Mouse (Mus musculus): Measurements from ENCODE around the gene 1700025G04Rik. TPM values are rescaled to one million over a fixed set of nuclear protein-coding genes. Genes with fewer than 3 reads are reported as not detected.
A peak's percentile ranks its signal among the peaks of the same experiment; 100 is the strongest.

The 1700025G04Rik gene
- polyA plus RNA-seq, 1 experiment from 2014 or later: 14.1 TPM

DNA sequence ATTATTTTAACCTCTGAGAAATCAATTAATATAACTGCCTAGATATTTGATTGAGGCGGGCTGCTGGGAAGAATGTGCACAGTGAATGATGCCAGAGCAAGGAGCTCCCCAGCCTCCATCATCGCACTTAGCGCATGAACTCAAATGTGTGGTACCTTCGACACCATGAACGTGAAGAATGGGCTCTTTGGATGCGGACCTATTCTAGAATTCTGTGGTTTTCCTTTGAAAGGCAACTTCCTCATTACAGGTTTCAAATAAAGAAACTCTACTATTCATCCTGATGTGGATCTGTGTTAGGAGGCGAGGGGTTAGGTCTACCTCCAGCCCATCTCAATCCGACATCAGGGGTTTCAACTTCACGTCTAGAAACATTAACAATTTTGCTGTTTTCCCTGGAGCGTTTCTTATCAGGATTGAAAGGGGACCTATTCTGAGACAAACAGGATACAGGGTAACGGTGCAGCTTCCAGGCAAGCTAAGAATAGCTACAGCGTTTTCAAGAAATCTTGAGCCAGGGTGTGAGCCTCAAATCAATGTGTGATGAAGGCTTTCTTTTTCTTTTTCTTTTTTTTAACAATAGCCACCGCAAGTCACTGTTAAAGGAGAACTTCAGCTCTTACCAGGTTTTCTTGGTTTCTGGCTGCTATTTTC lies 110.0 kb downstream of the 1700025G04Rik start:
- Histone ChIP-seq H3K4me1 (ENCODE audit: insufficient read depth, low read depth, low read length) (peaks cover 6% of the 10 kb centered on the region; the same call in 1 of the 2 replicates), H3K4me3 (ENCODE audit: low read depth, low read length) (no peak overlapping the region), H3K36me3 (ENCODE audit: insufficient read depth, low read length) (no peaks in the 10 kb centered on the region), H3K9me3 (ENCODE audit: low read length) (no peaks in the 10 kb centered on the region), H3K9ac (replicated peaks; ENCODE audit: low read depth) (no peak overlapping the region), H3K27me3 (replicated peaks; ENCODE audit: insufficient read depth, low read length) (no peaks in the 10 kb centered on the region), H3K27ac (ENCODE audit: low read length) (no peak overlapping the region), H3K4me2 (replicated peaks; ENCODE audit: low read depth, low read length) (no peak overlapping the region)
- DNase-seq (ENCODE audit: low spot score): no peak
- ATAC-seq: no peak
- 66% methylated on average over 13 of the region's 13 CpGs for WGBS
- TF ChIP-seq EP300 (IDR thresholded peaks at IDR 0.05) (no peak), CTCF (IDR thresholded peaks at IDR 0.05) (no peak)

DNA sequence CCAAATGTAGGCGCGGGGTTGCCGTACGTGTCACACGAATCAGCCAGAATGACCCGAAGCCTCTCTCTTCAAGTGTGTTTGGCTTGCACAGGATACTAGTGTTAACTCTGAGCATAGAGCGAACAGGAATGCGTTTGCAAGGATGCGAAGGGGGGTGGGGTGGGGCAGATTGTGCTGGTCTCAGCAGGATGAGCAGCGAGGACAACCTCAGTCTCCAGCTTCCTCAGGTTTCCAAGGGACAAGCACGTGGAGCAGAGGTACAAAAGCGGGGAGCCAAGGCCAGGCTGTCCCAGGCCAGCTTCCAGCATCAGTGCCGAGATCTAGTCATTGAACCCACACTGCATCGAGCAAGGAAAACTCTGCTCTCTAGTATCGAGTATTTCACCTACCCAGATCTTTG lies 111.2 kb downstream of the 1700025G04Rik start:
- Histone ChIP-seq H3K4me1 (ENCODE audit: insufficient read depth, low read depth, low read length) (peaks cover 13% of the 10 kb centered on the region; the same call in 1 of the 2 replicates), H3K27me3 (replicated peaks; ENCODE audit: insufficient read depth, low read length) (no peaks in the 10 kb centered on the region), H3K9me3 (ENCODE audit: low read length) (no peaks in the 10 kb centered on the region), H3K9ac (replicated peaks; ENCODE audit: low read depth) (no peak overlapping the region), H3K27ac (ENCODE audit: low read length) (no peak overlapping the region), H3K36me3 (ENCODE audit: insufficient read depth, low read length) (no peaks in the 10 kb centered on the region), H3K4me3 (ENCODE audit: low read depth, low read length) (no peak overlapping the region), H3K4me2 (replicated peaks; ENCODE audit: low read depth, low read length) (no peak overlapping the region)
- no peak for DNase-seq (ENCODE audit: low spot score)
- WGBS: 77% methylated on average over 15 of the region's 15 CpGs
- TF ChIP-seq EP300 (IDR thresholded peaks at IDR 0.05) (no peak), CTCF (IDR thresholded peaks at IDR 0.05) (no peak)
- ATAC-seq: no peak

DNA sequence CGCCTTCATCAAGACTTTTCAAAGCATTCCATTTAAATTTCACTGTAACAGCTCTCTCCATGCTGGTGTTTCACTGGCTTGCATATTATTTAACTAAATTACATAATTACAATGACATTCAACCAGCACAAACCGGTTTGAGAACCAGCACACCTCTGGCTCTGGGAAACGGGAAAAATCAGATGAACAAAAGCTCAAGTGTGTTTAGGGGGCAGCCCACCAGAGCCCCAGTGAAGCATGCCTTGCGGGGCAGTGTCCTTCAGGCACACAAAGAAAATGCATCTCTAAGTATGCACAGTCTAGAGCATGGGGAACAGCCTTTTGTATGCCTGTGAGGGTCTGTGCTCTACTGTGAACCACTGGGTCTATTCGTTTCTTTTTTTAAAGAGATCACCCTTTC lies 112.3 kb downstream of the 1700025G04Rik start:
- no peak overlapping the region for H3K27ac ChIP-seq (ENCODE audit: low read length)
- H3K9ac ChIP-seq (replicated peaks; ENCODE audit: low read depth): no peak overlapping the region
- DNase-seq (ENCODE audit: low spot score) (no peak), ATAC-seq (no peak)
- 62% methylated on average over 5 of the region's 5 CpGs for WGBS
- peaks cover 13% of the 10 kb centered on the region; the same call in 1 of the 2 replicates for H3K4me1 ChIP-seq (ENCODE audit: insufficient read depth, low read depth, low read length)
- no peaks in the 10 kb centered on the region for H3K27me3 ChIP-seq (replicated peaks; ENCODE audit: insufficient read depth, low read length)
- no peaks in the 10 kb centered on the region for H3K36me3 ChIP-seq (ENCODE audit: insufficient read depth, low read length)
- no peak overlapping the region for H3K4me3 ChIP-seq (ENCODE audit: low read depth, low read length)
- TF ChIP-seq EP300 (IDR thresholded peaks at IDR 0.05) (no peak), CTCF (IDR thresholded peaks at IDR 0.05) (no peak)
- H3K9me3 ChIP-seq (ENCODE audit: low read length): no peaks in the 10 kb centered on the region
- no peak overlapping the region for H3K4me2 ChIP-seq (replicated peaks; ENCODE audit: low read depth, low read length)

DNA sequence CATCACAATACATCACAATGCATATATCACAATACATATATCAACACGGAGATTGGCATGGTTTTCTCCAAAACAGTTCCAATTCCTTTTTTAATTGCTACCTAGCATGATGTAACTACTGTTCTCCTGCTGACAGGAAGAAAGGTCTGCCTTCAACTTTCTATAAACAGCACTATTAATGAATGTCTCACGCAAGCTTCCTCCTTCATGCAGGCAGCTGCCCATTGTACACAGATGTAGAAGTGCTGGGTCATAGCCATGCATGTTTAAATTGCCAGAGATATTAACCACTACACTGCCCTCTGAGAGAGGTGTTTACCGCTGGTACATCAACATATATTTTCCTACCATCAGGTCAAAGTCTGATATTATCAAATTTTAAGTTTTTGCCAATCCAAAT lies 113.1 kb downstream of the 1700025G04Rik start:
- 54% methylated on average over 3 of the region's 3 CpGs for WGBS
- no peak for TF ChIP-seq CTCF (IDR thresholded peaks at IDR 0.05)
- TF ChIP-seq EP300 (IDR thresholded peaks at IDR 0.05): no peak
- Histone ChIP-seq H3K4me1 (ENCODE audit: insufficient read depth, low read depth, low read length) (peaks cover 13% of the 10 kb centered on the region; the same call in 1 of the 2 replicates), H3K4me2 (replicated peaks; ENCODE audit: low read depth, low read length) (no peak overlapping the region), H3K9me3 (ENCODE audit: low read length) (no peaks in the 10 kb centered on the region), H3K27me3 (replicated peaks; ENCODE audit: insufficient read depth, low read length) (no peaks in the 10 kb centered on the region), H3K36me3 (ENCODE audit: insufficient read depth, low read length) (no peaks in the 10 kb centered on the region), H3K27ac (ENCODE audit: low read length) (no peak overlapping the region), H3K4me3 (ENCODE audit: low read depth, low read length) (no peak overlapping the region), H3K9ac (replicated peaks; ENCODE audit: low read depth) (no peak overlapping the region)
- ATAC-seq (no peak), DNase-seq (ENCODE audit: low spot score) (no peak)

DNA sequence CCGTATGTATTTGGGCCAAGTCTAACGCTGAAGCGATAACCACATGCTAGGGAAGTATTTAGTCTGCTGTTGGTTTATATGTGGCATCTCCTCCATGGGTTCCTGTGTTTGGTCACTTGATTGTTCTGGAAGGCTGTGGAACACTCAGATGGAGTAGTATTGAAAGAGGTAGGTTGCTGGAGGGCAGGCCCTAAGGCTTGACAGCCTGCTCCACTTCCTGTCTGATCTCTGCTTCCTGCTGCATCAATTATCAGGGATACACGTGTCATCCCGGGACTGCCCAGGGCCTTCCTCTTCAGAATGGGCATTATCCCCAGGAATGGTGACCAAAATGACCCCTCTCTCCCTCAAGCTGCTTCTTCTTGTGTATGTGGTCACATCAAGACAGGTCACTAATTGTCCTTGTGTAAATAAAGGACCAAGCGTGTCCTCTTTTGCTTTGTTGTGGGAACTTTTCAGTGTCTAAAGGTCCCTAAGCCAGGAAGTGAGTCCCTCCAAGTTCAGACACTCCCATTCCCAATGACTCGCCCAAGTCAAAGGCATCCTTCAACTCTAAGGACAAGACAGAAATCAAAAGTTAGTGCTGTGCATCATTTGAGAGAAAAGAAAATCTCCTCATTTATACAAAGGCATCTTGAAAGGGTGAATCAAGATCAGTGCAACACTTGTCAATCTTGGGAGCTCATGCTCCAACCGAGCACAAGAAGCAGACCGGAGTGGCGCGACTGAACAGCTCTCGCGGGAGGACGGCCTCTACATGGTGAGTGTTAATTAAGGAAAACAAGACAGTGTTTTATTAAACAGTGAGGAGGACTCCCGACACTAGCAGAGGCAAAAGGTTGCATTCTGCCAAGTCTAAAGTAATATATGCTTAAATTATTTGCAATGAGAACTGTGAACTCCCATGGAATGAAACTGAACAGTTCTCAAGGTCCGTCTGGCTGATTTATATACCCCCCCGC lies 114.2 kb downstream of the 1700025G04Rik start:
- 77% methylated on average over 17 of the region's 17 CpGs for WGBS
- peak; percentile 81 for ATAC-seq

DNA sequence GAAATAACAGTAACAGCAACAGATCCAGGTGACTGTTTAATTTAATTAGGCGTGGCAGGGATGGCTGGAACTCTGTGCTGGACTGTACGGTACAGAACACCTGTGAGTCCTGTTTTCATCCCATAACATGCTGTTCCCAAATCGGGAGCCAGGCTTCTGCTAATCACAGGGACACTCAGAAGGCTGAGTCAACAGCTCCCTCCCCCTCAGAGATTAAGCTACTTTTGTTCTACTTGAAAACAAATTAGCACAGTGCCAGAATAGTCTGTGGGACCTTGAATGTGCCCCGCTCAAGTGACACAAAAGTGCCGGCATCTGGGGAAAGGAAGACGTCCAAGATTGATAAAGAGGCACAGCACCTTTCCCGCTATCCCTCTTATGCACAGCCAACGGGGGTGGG lies 115.0 kb downstream of the 1700025G04Rik start:
- peaks cover 10% of the 10 kb centered on the region; the same call in 1 of the 2 replicates for H3K4me1 ChIP-seq (ENCODE audit: insufficient read depth, low read depth, low read length)
- no peak overlapping the region for H3K4me2 ChIP-seq (replicated peaks; ENCODE audit: low read depth, low read length)
- H3K9me3 ChIP-seq (ENCODE audit: low read length): no peaks in the 10 kb centered on the region
- no peaks in the 10 kb centered on the region for H3K36me3 ChIP-seq (ENCODE audit: insufficient read depth, low read length)
- WGBS: 48% methylated on average over 8 of the region's 8 CpGs
- H3K4me3 ChIP-seq (ENCODE audit: low read depth, low read length): no peak overlapping the region
- H3K9ac ChIP-seq (replicated peaks; ENCODE audit: low read depth): no peak overlapping the region
- no peaks in the 10 kb centered on the region for H3K27me3 ChIP-seq (replicated peaks; ENCODE audit: insufficient read depth, low read length)
- no peak for TF ChIP-seq CTCF (IDR thresholded peaks at IDR 0.05)
- no peak for TF ChIP-seq EP300 (IDR thresholded peaks at IDR 0.05)
- DNase-seq (ENCODE audit: low spot score) (peak; percentile 40), ATAC-seq (peak; percentile 44)
- H3K27ac ChIP-seq (ENCODE audit: low read length): peak overlapping the region; percentile 15; the same call in 1 of the 2 replicates

More for the DNA sequence above, 114.2 kb downstream of the 1700025G04Rik start:
- DNase-seq (ENCODE audit: low spot score): peak; percentile 47
- Histone ChIP-seq H3K36me3 (ENCODE audit: insufficient read depth, low read length) (no peaks in the 10 kb centered on the region), H3K4me2 (replicated peaks; ENCODE audit: low read depth, low read length) (no peak overlapping the region), H3K4me3 (ENCODE audit: low read depth, low read length) (no peak overlapping the region), H3K27me3 (replicated peaks; ENCODE audit: insufficient read depth, low read length) (no peaks in the 10 kb centered on the region), H3K9me3 (ENCODE audit: low read length) (no peaks in the 10 kb centered on the region), H3K27ac (ENCODE audit: low read length) (no peak overlapping the region), H3K4me1 (ENCODE audit: insufficient read depth, low read depth, low read length) (peaks cover 12% of the 10 kb centered on the region; the same call in 1 of the 2 replicates), H3K9ac (replicated peaks; ENCODE audit: low read depth) (no peak overlapping the region)
- TF ChIP-seq CTCF (IDR thresholded peaks at IDR 0.05): no peak
- TF ChIP-seq EP300 (IDR thresholded peaks at IDR 0.05): peak; percentile 38; the same call in 1 of the 2 replicates

Data from lung, postnatal 0 days (tissue).